Mouse (Mus musculus): ENCODE results near the gene Nudt15. TPM values are rescaled to one million over a fixed set of nuclear protein-coding genes. Genes with fewer than 3 reads are reported as not detected.

Nudt15 gene
- total RNA-seq, 2 experiments from 2014 or later, result 6.1 to 6.4 TPM

GRCm38 (mm10) chr14:73476361-73476934, 71.6 kb downstream of the Nudt15 start:
- intact Hi-C loops (cut with DNase I), result loop anchor here (5.0 kb wide), 1 partner anchor 369 kb away; no protein-coding TSS in a partner anchor

GRCm38 (mm10) chr14:73475506-73475905, 72.5 kb downstream of the Nudt15 start:
- intact Hi-C loops (cut with DNase I), result loop anchor here (2.0 to 5.0 kb wide), 3 partner anchors 91 to 368 kb away; partner anchors contain the start of genes Itm2b and Rb1
- peak in 1 of 2 experiments; percentile 47 for DNase-seq

More at GRCm38 (mm10) chr14:73476361-73476934, 71.6 kb downstream of the Nudt15 start:
- no peak for DNase-seq

GRCm38 (mm10) chr14:73474636-73475093, 73.4 kb downstream of the Nudt15 start:
- intact Hi-C loops (cut with DNase I), result loop anchor here (2.0 to 5.0 kb wide), 3 partner anchors 90 to 367 kb away; partner anchors contain the start of genes Itm2b and Rb1
- DNase-seq, result no peak

- DNase-seq, result peak; percentile 76
- intact Hi-C loops (cut with DNase I), result loop anchor here (2.0 kb wide), 2 partner anchors 89 to 149 kb away; partner anchors contain the start of genes Itm2b and Rb1
Observed at GRCm38 (mm10) chr14:73473670-73474460, 74.2 kb downstream of the Nudt15 start.

GRCm38 (mm10) chr14:73472205-73472604, 75.8 kb downstream of the Nudt15 start:
- intact Hi-C loops (cut with DNase I), result no loop called here
- no peak for DNase-seq

GRCm38 (mm10) chr14:73470593-73470992, 77.4 kb downstream of the Nudt15 start:
- intact Hi-C loops (cut with DNase I), result no loop called here
- no peak for DNase-seq

GRCm38 (mm10) chr14:73469506-73469905, 78.5 kb downstream of the Nudt15 start:
- DNase-seq, result no peak
- intact Hi-C loops (cut with DNase I), result no loop called here

Other genes starting within 250 kb of the Nudt15 start
- gene Rb1, start 222.4 kb downstream of the Nudt15 start, total RNA-seq (2021), result 10 to 100 TPM; 14.2 to 18.0 TPM
- gene Itm2b, start 163.0 kb downstream of the Nudt15 start, total RNA-seq (2021), result 100 to 1,000 TPM; 262 to 264 TPM
- 10 to 100 TPM in 1 of 2 experiments, 1 to 10 TPM in 1; 9.3 to 11.8 TPM for gene Med4, start 38.2 kb downstream of the Nudt15 start, total RNA-seq (2021)
- gene Sucla2, start 22.9 kb downstream of the Nudt15 start, total RNA-seq (2021), result 100 to 1,000 TPM; 486 to 490 TPM
- not detected for gene Gm21750, start 113.0 kb upstream of the Nudt15 start, total RNA-seq (2021)

All from gastrocnemius, postnatal 36 days (tissue).